Mouse (Mus musculus): ENCODE data around the gene Ccdc92b.

The Ccdc92b gene

DNA sequence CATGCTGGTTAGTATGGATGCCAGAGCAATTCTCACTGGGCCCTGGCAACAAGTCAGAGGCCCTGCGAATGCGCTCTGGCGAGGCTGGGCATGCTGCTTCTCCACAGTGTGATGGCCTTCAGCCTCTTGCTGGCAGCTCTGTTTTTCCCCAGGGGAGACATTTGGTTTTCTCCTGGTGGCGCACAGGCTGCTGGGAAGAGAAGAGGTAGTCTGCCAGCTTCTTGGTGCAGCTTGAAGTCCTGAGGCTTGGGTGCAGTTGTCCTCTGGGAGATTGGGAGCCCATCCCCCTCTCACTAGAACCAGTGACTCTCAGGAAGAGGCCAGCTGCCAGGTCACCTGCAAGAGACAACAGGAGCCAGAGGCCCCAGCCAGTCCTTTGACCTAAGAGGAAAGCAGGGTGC lies 33.4 kb downstream of the Ccdc92b start:
- no peak for DNase-seq (ENCODE audit: low spot score in 2 of 2)

- DNase-seq (ENCODE audit: low spot score in 2 of 2), result no peak
These were observed 34.0 kb downstream of the Ccdc92b start for GRCm38 (mm10) chr11:74653385-74653784.

GRCm38 (mm10) chr11:74655941-74656340 lies 36.5 kb downstream of the Ccdc92b start:
- no peak for DNase-seq (ENCODE audit: low spot score in 2 of 2)

GRCm38 (mm10) chr11:74660336-74660735 lies 40.9 kb downstream of the Ccdc92b start:
- DNase-seq (ENCODE audit: low spot score in 2 of 2), result no peak

DNA sequence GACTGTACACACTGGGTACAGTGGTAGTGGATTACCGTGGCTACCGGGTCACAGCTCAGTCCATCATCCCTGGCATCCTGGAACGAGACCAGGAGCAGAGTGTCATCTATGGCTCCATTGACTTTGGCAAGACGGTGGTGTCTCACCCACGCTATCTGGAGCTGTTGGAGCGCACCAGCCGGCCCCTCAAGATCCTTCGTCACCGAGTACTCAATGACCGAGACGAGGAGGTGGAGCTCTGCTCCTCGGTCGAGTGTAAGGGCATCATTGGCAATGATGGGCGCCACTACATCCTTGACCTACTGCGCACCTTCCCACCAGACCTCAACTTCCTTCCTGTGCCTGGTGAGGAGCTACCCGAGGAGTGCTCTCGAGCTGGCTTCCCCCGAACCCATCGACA lies 42.2 kb downstream of the Ccdc92b start:
- no peak for DNase-seq (ENCODE audit: low spot score in 2 of 2)

DNA sequence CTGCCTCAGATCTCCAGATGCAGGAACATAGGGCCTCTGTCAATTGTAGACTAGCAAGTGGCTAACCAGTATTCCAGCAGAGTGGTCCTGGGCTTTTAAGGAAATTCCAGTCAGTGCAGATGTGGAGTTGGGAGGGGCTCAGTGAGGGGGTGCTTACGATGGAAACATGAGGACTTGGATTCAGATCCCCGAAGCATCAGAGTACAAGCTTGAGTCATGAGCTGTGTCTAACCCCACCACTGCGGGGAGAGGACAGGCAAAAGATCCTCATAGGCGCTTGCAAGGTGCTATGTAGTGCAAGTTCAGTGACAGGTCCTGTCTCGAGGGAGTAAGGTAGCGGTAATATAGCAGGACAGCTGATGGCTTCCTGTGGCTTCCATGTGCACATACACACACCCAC lies 42.8 kb downstream of the Ccdc92b start:
- no peak for DNase-seq (ENCODE audit: low spot score in 2 of 2)

GRCm38 (mm10) chr11:74664279-74664678 lies 44.9 kb downstream of the Ccdc92b start:
- no peak for DNase-seq (ENCODE audit: low spot score in 2 of 2)

GRCm38 (mm10) chr11:74664906-74665305 lies 45.5 kb downstream of the Ccdc92b start:
- DNase-seq (ENCODE audit: low spot score in 2 of 2), result no peak

DNA sequence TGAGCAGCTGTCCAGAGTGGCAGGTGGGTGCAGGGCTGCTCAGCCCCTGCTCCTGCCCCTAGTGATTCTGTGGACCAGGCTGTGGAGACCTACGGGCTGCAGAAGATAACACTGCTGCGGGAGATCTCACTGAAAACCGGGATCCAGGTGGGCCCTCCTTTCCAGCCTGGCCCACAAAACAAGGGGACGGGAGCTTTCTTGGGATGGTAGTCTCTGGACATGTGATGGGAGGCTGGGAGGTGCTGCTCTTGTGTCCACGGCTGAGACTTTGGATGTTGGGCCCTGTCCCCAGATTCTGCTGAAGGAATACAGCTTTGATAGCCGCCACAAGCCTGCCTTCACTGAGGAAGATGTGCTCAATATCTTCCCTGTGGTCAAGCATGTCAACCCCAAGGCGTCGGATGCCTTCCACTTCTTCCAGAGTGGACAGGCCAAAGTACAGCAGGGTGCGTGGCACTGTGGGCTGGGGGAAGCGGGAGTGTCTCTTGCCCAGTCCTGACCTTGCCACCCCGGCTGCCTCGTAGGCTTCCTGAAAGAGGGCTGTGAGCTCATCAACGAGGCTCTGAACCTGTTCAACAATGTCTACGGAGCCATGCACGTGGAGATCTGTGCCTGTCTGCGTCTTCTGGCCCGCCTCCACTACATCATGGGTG lies 46.4 kb downstream of the Ccdc92b start:
- DNase-seq (ENCODE audit: low spot score in 2 of 2), result no peak

DNA sequence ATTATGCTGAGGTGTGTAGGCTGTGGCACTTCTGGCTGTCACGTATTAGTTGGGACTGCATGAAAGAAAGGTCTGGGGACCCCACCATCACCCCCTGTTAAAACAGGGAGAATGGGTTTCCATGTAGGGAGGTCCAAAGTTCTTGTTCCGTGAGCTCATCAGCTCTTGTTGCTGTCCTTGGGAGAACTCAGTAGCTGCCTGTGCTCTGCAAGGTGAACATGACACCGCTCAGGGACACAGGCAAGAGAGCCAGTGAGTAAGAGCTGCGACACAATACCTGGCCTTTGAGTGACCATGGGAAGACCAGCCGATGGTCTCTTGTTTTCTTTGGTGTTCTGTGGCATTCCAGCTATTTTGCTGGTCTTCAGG lies 46.9 kb downstream of the Ccdc92b start:
- DNase-seq (ENCODE audit: low spot score in 2 of 2), result peak in 1 of 2 experiments; percentile 2

- DNase-seq (ENCODE audit: low spot score in 2 of 2), result peak in 1 of 2 experiments; percentile 4
These were observed 47.6 kb downstream of the Ccdc92b start for GRCm38 (mm10) chr11:74666776-74667581.

- no peak for DNase-seq (ENCODE audit: low spot score in 2 of 2)
These were observed 48.2 kb downstream of the Ccdc92b start for GRCm38 (mm10) chr11:74667582-74668010.

- no peak for DNase-seq (ENCODE audit: low spot score in 2 of 2)
These were observed 49.1 kb downstream of the Ccdc92b start for GRCm38 (mm10) chr11:74668466-74668865.

- no peak for DNase-seq (ENCODE audit: low spot score in 2 of 2)
These were observed 49.6 kb downstream of the Ccdc92b start for GRCm38 (mm10) chr11:74668971-74669370.

DNA sequence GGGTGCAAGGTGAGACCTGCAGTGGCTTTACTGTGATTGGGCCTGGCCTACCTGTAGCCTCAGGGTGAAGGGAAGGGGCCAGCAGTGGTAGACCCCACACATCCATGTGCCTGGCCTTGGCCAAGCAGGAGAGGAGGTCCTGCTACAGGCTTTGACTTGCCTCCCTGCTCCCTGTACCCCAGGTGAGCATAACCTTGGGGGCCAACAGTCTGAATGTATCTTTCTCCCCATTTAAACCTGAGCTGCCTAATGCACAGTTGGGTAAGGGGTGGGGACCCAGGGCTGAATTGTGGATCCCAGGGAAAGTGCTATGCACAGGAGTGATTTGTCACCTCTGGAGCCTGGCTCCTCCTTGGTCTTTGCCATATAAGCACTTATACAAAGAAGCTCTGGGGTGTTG lies 50.7 kb downstream of the Ccdc92b start:
- DNase-seq (ENCODE audit: low spot score in 2 of 2), result peak in 1 of 2 experiments; percentile 10

DNA sequence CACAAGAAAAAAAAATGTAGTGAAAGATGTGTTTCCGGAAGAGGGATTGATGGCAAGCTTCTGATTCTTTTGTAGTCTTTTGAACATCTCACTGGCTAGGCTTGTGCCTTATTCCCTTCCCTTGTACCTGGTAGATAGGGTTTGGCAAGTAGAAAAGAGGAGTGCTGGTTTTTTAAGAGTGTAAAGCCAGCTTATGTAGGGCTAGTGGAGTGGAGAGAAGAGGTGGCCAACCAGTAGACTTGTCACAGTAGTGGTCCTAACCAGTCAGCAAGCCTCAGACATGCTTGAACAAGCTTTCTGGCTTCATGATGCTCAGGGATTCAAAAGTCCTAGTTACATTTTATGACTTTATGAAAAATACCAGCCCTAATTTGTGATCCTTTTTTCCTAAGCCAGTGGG lies 51.6 kb downstream of the Ccdc92b start:
- DNase-seq (ENCODE audit: low spot score in 2 of 2), result no peak

GRCm38 (mm10) chr11:74671839-74672238 lies 52.4 kb downstream of the Ccdc92b start:
- DNase-seq (ENCODE audit: low spot score in 2 of 2), result peak in 1 of 2 experiments; percentile 3

- peak in 1 of 2 experiments; percentile 5 for DNase-seq (ENCODE audit: low spot score in 2 of 2)
These were observed 53.6 kb downstream of the Ccdc92b start for GRCm38 (mm10) chr11:74672901-74673513.

DNA sequence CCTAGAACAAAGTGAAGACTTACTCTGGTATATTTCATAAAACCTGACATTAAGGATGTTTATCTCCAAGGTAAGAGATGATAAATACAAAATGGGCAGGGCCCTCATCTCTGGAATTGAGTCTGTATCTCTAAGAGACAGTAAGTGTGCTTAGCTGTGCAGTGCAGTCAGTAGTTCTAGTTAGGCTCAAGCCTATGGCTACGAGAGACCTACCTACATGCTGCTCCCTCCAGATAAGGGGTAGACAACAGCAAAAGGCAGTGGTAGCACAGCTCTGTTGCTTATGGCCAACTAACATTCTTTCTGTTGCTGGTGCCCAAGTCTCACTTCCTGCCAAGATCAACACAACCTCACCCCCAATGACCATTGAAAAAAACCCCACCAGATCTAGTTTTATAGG lies 54.2 kb downstream of the Ccdc92b start:
- DNase-seq (ENCODE audit: low spot score in 2 of 2), result no peak

DNA sequence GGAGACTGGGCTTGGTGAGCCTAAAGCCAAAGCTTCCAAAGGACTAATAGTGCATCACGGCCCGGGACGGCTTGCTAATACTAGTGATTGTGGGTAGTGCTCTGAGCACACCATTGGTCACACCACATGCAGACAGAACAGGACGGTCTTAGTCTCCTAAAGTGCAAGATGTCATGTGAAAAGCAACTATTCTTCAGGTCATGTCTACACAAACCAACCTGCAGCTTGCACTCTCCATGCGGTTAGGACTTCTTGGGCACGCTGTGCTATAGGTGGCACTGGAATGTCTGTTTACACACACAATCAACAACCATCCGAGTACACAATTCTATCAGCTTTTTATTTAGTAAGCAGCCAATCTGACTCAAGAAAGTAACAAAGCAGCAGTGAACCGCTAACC lies 55.3 kb downstream of the Ccdc92b start:
- no peak for DNase-seq (ENCODE audit: low spot score in 2 of 2)

- DNase-seq (ENCODE audit: low spot score in 2 of 2), result no peak
These were observed 55.8 kb downstream of the Ccdc92b start for GRCm38 (mm10) chr11:74675156-74675555.
